Mouse (Mus musculus): ENCODE measurements around the gene Gorasp1. TPM values are rescaled to one million over a fixed set of nuclear protein-coding genes. Genes with fewer than 3 reads are reported as not detected.

The Gorasp1 gene
- polyA plus RNA-seq, 1 experiment from 2014 or later, result 28.9 TPM

GRCm38 (mm10) chr9:119913087-119913838 lies 24.1 kb downstream of the Gorasp1 start:
- H3K4me1 ChIP-seq (replicated peaks), result no peaks in the 10 kb centered on the region
- no peak for ATAC-seq (ENCODE audit: low FRiP score, low read depth)
- H3K36me3 ChIP-seq, result peaks cover 72% of the 10 kb centered on the region

GRCm38 (mm10) chr9:119909931-119910330 lies 27.4 kb downstream of the Gorasp1 start:
- Histone ChIP-seq H3K36me3 (peaks cover 84% of the 10 kb centered on the region), H3K27ac (replicated peaks) (no peak overlapping the region), H3K9ac (no peak overlapping the region), H3K4me2 (no peak overlapping the region), H3K4me3 (no peak overlapping the region), H3K27me3 (no peaks in the 10 kb centered on the region), H3K9me3 (no peaks in the 10 kb centered on the region), H3K4me1 (replicated peaks) (no peaks in the 10 kb centered on the region)
- 90% methylated on average over 3 of the region's 3 CpGs for WGBS
- no peak for ATAC-seq (ENCODE audit: low FRiP score, low read depth)

More at GRCm38 (mm10) chr9:119913087-119913838, 24.1 kb downstream of the Gorasp1 start:
- H3K4me3 ChIP-seq, result no peak overlapping the region
- no peak overlapping the region for H3K4me2 ChIP-seq
- 74% methylated on average over 13 of the region's 13 CpGs for WGBS
- no peaks in the 10 kb centered on the region for H3K9me3 ChIP-seq
- H3K9ac ChIP-seq, result no peak overlapping the region
- H3K27ac ChIP-seq (replicated peaks), result no peak overlapping the region
- H3K27me3 ChIP-seq, result no peaks in the 10 kb centered on the region

- no peak for ATAC-seq (ENCODE audit: low FRiP score, low read depth)
- no peak overlapping the region for H3K9ac ChIP-seq
- no peak overlapping the region for H3K4me2 ChIP-seq
- no peak overlapping the region for H3K4me3 ChIP-seq
- H3K36me3 ChIP-seq, result peaks cover 89% of the 10 kb centered on the region
- H3K9me3 ChIP-seq, result no peaks in the 10 kb centered on the region
- H3K27ac ChIP-seq (replicated peaks), result no peak overlapping the region
- WGBS, result 96% methylated on average over 3 of the region's 3 CpGs
- H3K27me3 ChIP-seq, result no peaks in the 10 kb centered on the region
- H3K4me1 ChIP-seq (replicated peaks), result no peaks in the 10 kb centered on the region
These were observed 28.7 kb downstream of the Gorasp1 start for GRCm38 (mm10) chr9:119908708-119909107.

GRCm38 (mm10) chr9:119902410-119903151 lies 34.8 kb downstream of the Gorasp1 start:
- Histone ChIP-seq H3K27me3 (no peaks in the 10 kb centered on the region), H3K4me2 (no peak overlapping the region), H3K4me3 (no peak overlapping the region), H3K9ac (no peak overlapping the region), H3K36me3 (peaks cover 37% of the 10 kb centered on the region), H3K9me3 (no peaks in the 10 kb centered on the region), H3K4me1 (replicated peaks) (no peaks in the 10 kb centered on the region), H3K27ac (replicated peaks) (no peak overlapping the region)
- WGBS, result 91% methylated on average over 11 of the region's 12 CpGs
- no peak for ATAC-seq (ENCODE audit: low FRiP score, low read depth)

- no peak overlapping the region for H3K9ac ChIP-seq
- H3K9me3 ChIP-seq, result no peaks in the 10 kb centered on the region
- no peaks in the 10 kb centered on the region for H3K27me3 ChIP-seq
- no peak for ATAC-seq (ENCODE audit: low FRiP score, low read depth)
- H3K4me2 ChIP-seq, result no peak overlapping the region
- H3K4me3 ChIP-seq, result no peak overlapping the region
- 94% methylated on average over 2 of the region's 2 CpGs for WGBS
- no peak overlapping the region for H3K27ac ChIP-seq (replicated peaks)
- H3K4me1 ChIP-seq (replicated peaks), result peaks cover 12% of the 10 kb centered on the region
- peaks cover 10% of the 10 kb centered on the region for H3K36me3 ChIP-seq
These were observed 37.9 kb downstream of the Gorasp1 start for GRCm38 (mm10) chr9:119899446-119899845.

GRCm38 (mm10) chr9:119895040-119895721 lies 42.2 kb downstream of the Gorasp1 start:
- 3% methylated on average over 41 of the region's 71 CpGs for WGBS
- peak; percentile 70 for ATAC-seq (ENCODE audit: low FRiP score, low read depth)
- peaks cover 18% of the 10 kb centered on the region for H3K4me1 ChIP-seq (replicated peaks)

GRCm38 (mm10) chr9:119894339-119895009 lies 42.9 kb downstream of the Gorasp1 start, which contains the start of gene Wdr48:
Gene Wdr48, plus strand, starts transcription at chr9:119894878.
- Histone ChIP-seq H3K36me3 (no peaks in the 10 kb centered on the region), H3K27ac (replicated peaks) (peak within 1 kb of the TSS; percentile 89), H3K27me3 (0 out of 2 replicates have a peak, but pooled peaks cover 8% of the 10 kb centered on the region), H3K9ac (peak within 1 kb of the TSS; percentile 80), H3K4me2 (peak within 1 kb of the TSS; percentile 74), H3K4me3 (peak within 1 kb of the TSS; percentile 92), H3K4me1 (replicated peaks) (peaks cover 18% of the 10 kb centered on the region), H3K9me3 (no peaks in the 10 kb centered on the region)
- 4% methylated on average over 34 of the region's 34 CpGs for WGBS
- peak; percentile 98 for ATAC-seq (ENCODE audit: low FRiP score, low read depth)

More at GRCm38 (mm10) chr9:119895040-119895721, 42.2 kb downstream of the Gorasp1 start:
- Histone ChIP-seq H3K36me3 (no peaks in the 10 kb centered on the region; the same call in 1 of the 2 replicates), H3K27me3 (0 out of 2 replicates have a peak, but pooled peaks cover 8% of the 10 kb centered on the region), H3K27ac (replicated peaks) (peak overlapping the region; percentile 89), H3K9me3 (no peaks in the 10 kb centered on the region), H3K9ac (peak overlapping the region; percentile 80), H3K4me3 (peak overlapping the region; percentile 92), H3K4me2 (peak overlapping the region; percentile 74)

GRCm38 (mm10) chr9:119893881-119894280 lies 43.5 kb downstream of the Gorasp1 start:
- Histone ChIP-seq H3K4me1 (replicated peaks) (peaks cover 22% of the 10 kb centered on the region), H3K4me3 (peak overlapping the region; percentile 92), H3K4me2 (peak overlapping the region; percentile 74), H3K9ac (no peak overlapping the region), H3K36me3 (no peaks in the 10 kb centered on the region), H3K27me3 (0 out of 2 replicates have a peak, but pooled peaks cover 8% of the 10 kb centered on the region), H3K9me3 (no peaks in the 10 kb centered on the region), H3K27ac (replicated peaks) (peak overlapping the region; percentile 89; the same call in 1 of the 2 replicates)
- ATAC-seq (ENCODE audit: low FRiP score, low read depth), result no peak
- WGBS, result 85% methylated on average over 5 of the region's 5 CpGs

GRCm38 (mm10) chr9:119890692-119891091 lies 46.7 kb downstream of the Gorasp1 start:
- H3K27ac ChIP-seq (replicated peaks), result no peak overlapping the region
- H3K9ac ChIP-seq, result no peak overlapping the region
- 0 out of 2 replicates have a peak, but pooled peaks cover 8% of the 10 kb centered on the region for H3K27me3 ChIP-seq
- peaks cover 18% of the 10 kb centered on the region for H3K4me1 ChIP-seq (replicated peaks)
- H3K4me2 ChIP-seq, result no peak overlapping the region
- H3K9me3 ChIP-seq, result no peaks in the 10 kb centered on the region
- H3K36me3 ChIP-seq, result no peaks in the 10 kb centered on the region
- WGBS, result 47% methylated on average over 2 of the region's 2 CpGs
- H3K4me3 ChIP-seq, result no peak overlapping the region
- ATAC-seq (ENCODE audit: low FRiP score, low read depth), result no peak

GRCm38 (mm10) chr9:119889446-119889845 lies 47.9 kb downstream of the Gorasp1 start:
- Histone ChIP-seq H3K27ac (replicated peaks) (no peak overlapping the region), H3K4me3 (no peak overlapping the region), H3K4me1 (replicated peaks) (0 out of 2 replicates have a peak, but pooled peaks cover 13% of the 10 kb centered on the region), H3K9ac (no peak overlapping the region), H3K36me3 (no peaks in the 10 kb centered on the region), H3K4me2 (no peak overlapping the region), H3K27me3 (0 out of 2 replicates have a peak, but pooled peaks cover 8% of the 10 kb centered on the region), H3K9me3 (no peaks in the 10 kb centered on the region)
- 77% methylated on average over 9 of the region's 9 CpGs for WGBS
- no peak for ATAC-seq (ENCODE audit: low FRiP score, low read depth)

GRCm38 (mm10) chr9:119888843-119889246 lies 48.5 kb downstream of the Gorasp1 start:
- no peak overlapping the region for H3K4me3 ChIP-seq
- H3K9ac ChIP-seq, result no peak overlapping the region
- WGBS, result 18% methylated on average over 2 of the region's 2 CpGs
- H3K4me2 ChIP-seq, result no peak overlapping the region
- 0 out of 2 replicates have a peak, but pooled peaks cover 8% of the 10 kb centered on the region for H3K27me3 ChIP-seq
- no peak for ATAC-seq (ENCODE audit: low FRiP score, low read depth)
- 0 out of 2 replicates have a peak, but pooled peaks cover 8% of the 10 kb centered on the region for H3K4me1 ChIP-seq (replicated peaks)
- H3K9me3 ChIP-seq, result no peaks in the 10 kb centered on the region
- H3K27ac ChIP-seq (replicated peaks), result no peak overlapping the region
- no peaks in the 10 kb centered on the region for H3K36me3 ChIP-seq
